Mouse (Mus musculus): ENCODE measurements around the gene Tjap1. TPM values are rescaled to one million over a fixed set of nuclear protein-coding genes. Genes with fewer than 3 reads are reported as not detected.

Tjap1 gene
- polyA plus RNA-seq (2016; fragmentation: Nextera tagmentation; extraction: Ambion mirVana) = 60.0 and 62.6 TPM in 2 replicates

DNA sequence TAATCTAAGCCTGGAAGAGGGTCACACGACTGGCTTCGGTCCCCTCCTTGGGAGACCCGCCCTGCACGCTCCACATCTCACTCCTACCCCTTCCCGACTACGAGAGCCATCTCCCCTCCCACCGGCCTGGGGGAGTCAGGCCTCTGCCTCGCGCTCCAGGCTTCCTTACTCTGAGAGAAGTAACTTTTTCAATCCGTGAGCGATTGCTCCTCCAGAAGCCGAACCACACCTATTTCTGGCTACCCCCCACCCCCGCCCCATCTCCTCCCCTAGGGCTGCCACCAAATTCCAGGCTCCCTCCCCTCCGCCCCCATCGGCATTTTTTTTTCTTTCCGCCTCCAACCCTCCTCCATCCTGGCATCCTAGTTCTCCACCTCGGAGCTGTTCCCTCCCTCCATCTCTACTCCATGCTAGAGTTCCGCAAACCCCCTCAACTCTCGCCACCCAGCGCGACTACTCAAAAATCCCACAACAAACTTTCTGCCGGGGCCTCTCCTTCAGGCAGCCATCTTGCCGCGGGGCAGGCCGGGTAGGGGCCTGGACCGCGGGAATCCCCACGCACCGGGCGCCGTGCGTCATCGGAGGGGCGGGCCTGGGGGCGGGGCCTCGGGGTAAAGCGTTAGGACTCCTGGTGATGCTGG lies at the start of gene Tjap1:
TSS of gene Tjap1 (minus strand) at position 544 of the 641 bp plus-strand sequence.
- Histone ChIP-seq H3K36me3 (replicated peaks) (peaks cover 33% of the 10 kb centered on the region), H3K9me3 (no peaks in the 10 kb centered on the region), H3K27me3 (ENCODE audit: poor library complexity, severe bottlenecking) (no peaks in the 10 kb centered on the region), H3K4me3 (peak within 1 kb of the TSS; percentile 90), H3K27ac (peak within 1 kb of the TSS; percentile 90), H3K4me1 (peaks cover 43% of the 10 kb centered on the region)
- under 1% methylated on average over 37 of the region's 37 CpGs for WGBS
- peak; percentile 92 for DNase-seq (ENCODE audit: extremely low spot score, low spot score)

DNA sequence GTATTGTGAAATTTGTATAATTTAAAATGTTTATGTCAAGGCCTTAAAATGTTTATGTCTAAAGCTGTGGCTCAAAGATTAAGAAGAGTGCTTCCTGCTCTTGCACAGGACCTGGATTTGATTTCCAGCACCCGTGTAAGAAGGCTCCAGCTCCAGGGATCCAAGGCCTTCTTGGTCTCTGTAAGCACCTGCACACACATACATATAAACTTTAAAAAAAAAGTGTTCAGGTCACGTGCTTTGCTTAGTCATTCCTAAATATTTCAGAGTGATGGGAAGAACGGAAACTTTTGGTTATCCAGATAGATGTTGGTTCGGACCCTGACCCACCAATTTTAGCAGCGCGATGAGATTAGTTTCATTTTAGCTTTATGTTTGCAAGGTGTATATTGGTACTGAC lies 45.9 kb upstream of the Tjap1 start:
- peaks cover 17% of the 10 kb centered on the region for H3K4me1 ChIP-seq
- peak overlapping the region; percentile 92 for H3K27ac ChIP-seq
- H3K9me3 ChIP-seq = 0 out of 2 replicates have a peak, but pooled peaks cover 2% of the 10 kb centered on the region
- DNase-seq (ENCODE audit: extremely low spot score, low spot score) = no peak
- H3K27me3 ChIP-seq (ENCODE audit: poor library complexity, severe bottlenecking) = no peaks in the 10 kb centered on the region
- peak overlapping the region; percentile 83 for H3K4me3 ChIP-seq
- peaks cover 9% of the 10 kb centered on the region for H3K36me3 ChIP-seq (replicated peaks)
- whole genome bisulfite sequencing = 74% methylated on average over 6 of the region's 6 CpGs

DNA sequence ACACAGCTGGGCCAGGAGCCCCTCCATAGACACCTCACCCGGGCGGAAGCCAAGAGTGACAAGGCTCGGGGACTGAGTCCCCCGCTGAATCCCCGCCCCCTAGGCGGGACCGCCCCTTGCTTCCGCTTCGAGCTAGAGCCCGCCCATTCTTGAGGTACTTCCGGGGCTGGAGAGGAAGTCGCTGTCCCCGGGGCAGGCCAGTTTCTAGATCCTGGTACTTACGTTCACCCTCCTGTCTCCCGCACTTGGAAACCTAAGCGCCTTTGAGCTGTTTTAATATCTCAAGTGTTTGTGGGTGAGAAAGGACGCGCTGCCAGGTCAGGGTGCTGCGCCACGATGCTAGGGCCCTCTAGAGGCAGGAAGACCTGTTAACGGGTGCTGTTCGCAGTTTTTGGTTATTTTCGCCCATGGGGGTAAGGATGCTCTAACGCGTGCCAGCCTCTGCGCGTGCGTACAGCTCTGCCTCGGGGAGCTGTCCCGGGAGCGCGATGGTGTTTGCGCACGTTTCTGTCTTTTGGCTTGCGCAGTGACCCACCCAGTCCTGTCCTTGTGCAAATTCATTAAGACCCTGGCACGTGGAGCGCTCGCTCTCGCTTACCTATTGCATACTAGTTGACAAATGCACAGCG lies 45.2 kb upstream of the Tjap1 start, which contains the start of gene Abcc10:
TSS of gene Abcc10 (minus strand) at position 447 of the 629 bp plus-strand sequence.
- Histone ChIP-seq H3K27ac (peak within 1 kb of the TSS; percentile 92), H3K4me1 (peaks cover 17% of the 10 kb centered on the region), H3K27me3 (ENCODE audit: poor library complexity, severe bottlenecking) (no peaks in the 10 kb centered on the region), H3K9me3 (no peaks in the 10 kb centered on the region), H3K4me3 (peak within 1 kb of the TSS; percentile 83), H3K36me3 (replicated peaks) (peaks cover 16% of the 10 kb centered on the region)
- DNase-seq (ENCODE audit: extremely low spot score, low spot score) = peak; percentile 95
- under 1% methylated on average over 40 of the region's 40 CpGs for WGBS

DNA sequence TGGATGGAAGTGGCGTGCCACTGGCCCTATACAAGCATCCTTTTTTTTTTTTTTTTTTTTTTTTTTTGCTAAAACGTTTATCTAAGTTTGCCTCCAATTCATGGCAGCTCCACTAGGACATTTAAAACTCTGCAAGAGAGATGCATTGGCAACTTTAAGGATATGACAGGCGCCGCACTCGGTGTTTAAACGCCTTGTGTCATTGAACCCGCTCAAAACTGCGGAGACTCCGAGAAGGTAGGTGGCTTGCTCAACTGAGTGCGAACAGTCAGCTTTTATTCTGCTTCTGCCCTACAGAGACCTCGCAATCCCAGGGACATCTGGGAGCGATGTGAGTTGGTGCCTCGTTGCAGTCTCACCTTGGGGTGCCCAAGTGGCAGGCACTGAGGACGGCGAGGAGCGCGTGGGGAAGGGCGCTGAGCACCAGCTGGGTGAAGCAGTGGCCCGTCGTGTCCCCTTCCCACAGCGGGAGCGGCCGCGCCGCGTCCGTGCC lies 44.6 kb upstream of the Tjap1 start:
- peak overlapping the region; percentile 92 for H3K27ac ChIP-seq
- peaks cover 20% of the 10 kb centered on the region for H3K36me3 ChIP-seq (replicated peaks)
- 5% methylated on average over 27 of the region's 27 CpGs for WGBS
- DNase-seq (ENCODE audit: extremely low spot score, low spot score) = no peak
- H3K4me3 ChIP-seq = peak overlapping the region; percentile 83
- H3K4me1 ChIP-seq = peaks cover 17% of the 10 kb centered on the region
- no peaks in the 10 kb centered on the region for H3K9me3 ChIP-seq
- H3K27me3 ChIP-seq (ENCODE audit: poor library complexity, severe bottlenecking) = no peaks in the 10 kb centered on the region

DNA sequence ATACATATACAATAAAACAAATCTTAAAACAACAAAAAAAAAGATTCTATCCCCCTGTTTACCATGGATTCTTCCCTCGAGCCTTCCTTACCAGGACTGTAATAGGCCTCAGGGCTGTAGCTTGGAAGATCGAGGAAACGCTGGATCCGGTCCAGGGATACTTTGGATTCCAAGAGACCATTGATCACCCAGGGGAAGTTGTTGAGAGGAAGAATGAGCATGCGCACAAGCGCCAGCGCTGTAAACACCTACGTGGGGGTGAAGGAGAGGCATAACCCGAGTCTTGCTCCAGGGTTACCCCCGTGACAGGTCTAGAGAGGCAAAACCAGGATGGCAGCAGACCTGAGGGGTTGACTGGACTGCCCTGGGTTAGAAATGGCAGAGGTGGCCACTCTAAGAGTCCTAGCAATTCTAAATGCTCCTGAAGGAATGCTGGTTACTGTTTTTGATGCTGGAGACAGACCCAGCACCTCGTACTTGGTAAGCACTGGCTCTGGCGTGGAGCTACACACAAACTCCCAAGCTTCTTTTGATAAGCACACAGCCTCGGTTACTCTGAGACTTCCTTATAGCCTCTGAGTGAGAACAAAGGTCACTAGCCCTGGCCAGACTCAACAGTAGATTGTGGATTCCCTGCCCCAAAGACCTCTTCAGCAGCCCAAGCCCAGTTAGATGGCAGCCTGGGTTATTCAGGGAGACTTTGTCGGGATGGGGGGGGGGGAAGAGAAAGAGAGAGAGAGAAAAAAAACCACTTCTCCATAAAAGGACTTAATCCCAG lies 39.4 kb upstream of the Tjap1 start:
- no peak for DNase-seq (ENCODE audit: extremely low spot score, low spot score)
- WGBS = 92% methylated on average over 14 of the region's 14 CpGs
- H3K36me3 ChIP-seq (replicated peaks) = peaks cover 39% of the 10 kb centered on the region
- no peak overlapping the region for H3K27ac ChIP-seq
- no peak overlapping the region for H3K4me3 ChIP-seq
- H3K27me3 ChIP-seq (ENCODE audit: poor library complexity, severe bottlenecking) = no peaks in the 10 kb centered on the region
- no peaks in the 10 kb centered on the region for H3K9me3 ChIP-seq
- peaks cover 8% of the 10 kb centered on the region for H3K4me1 ChIP-seq

DNA sequence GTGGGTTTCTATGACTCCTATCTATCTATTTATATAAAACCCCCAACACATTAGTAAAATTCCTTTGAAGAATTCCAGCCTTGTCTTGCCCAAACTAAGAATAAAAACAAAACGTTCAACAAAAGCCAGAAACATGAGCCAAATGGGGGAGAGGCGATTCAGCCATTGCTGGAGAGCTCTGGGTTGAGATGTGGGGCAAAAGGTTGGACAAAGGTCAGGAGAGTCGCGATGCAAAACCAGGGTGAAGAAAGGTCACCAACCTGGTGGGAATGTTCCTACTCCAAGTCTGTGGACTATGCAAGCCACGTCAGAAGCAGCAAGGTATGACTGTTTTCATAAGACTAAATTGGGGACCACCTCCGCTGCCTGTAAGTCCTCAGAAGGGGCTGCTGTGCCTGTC lies 37.7 kb upstream of the Tjap1 start:
- H3K9me3 ChIP-seq = no peaks in the 10 kb centered on the region
- DNase-seq (ENCODE audit: extremely low spot score, low spot score) = no peak
- H3K4me1 ChIP-seq = no peaks in the 10 kb centered on the region
- H3K27me3 ChIP-seq (ENCODE audit: poor library complexity, severe bottlenecking) = no peaks in the 10 kb centered on the region
- peaks cover 39% of the 10 kb centered on the region for H3K36me3 ChIP-seq (replicated peaks)
- no peak overlapping the region for H3K27ac ChIP-seq
- no peak overlapping the region for H3K4me3 ChIP-seq
- WGBS = 83% methylated on average over 6 of the region's 6 CpGs

DNA sequence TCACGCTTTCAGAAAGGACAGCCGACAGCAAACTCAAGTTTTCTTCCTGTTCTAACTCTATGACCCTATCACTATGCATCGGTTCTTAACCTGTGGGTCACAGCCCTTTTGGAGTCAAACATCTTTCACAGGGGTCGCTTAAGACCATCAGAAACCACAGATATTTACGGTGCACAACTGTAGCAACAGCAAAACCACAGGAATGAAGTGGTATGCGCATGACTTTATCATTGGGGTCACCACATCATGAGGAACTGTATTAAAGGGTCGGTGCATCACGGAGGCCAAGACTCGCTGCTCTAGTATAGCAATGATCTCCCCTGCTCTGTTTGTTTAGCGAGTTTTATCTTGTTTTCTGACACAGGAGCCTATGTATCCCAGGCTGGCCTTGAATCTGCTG lies 33.0 kb upstream of the Tjap1 start:
- H3K27ac ChIP-seq = no peak overlapping the region
- DNase-seq (ENCODE audit: extremely low spot score, low spot score) = no peak
- H3K4me1 ChIP-seq = no peaks in the 10 kb centered on the region
- H3K27me3 ChIP-seq (ENCODE audit: poor library complexity, severe bottlenecking) = no peaks in the 10 kb centered on the region
- no peaks in the 10 kb centered on the region for H3K9me3 ChIP-seq
- WGBS = 90% methylated on average over 10 of the region's 10 CpGs
- peaks cover 4% of the 10 kb centered on the region for H3K36me3 ChIP-seq (replicated peaks)
- no peak overlapping the region for H3K4me3 ChIP-seq

DNA sequence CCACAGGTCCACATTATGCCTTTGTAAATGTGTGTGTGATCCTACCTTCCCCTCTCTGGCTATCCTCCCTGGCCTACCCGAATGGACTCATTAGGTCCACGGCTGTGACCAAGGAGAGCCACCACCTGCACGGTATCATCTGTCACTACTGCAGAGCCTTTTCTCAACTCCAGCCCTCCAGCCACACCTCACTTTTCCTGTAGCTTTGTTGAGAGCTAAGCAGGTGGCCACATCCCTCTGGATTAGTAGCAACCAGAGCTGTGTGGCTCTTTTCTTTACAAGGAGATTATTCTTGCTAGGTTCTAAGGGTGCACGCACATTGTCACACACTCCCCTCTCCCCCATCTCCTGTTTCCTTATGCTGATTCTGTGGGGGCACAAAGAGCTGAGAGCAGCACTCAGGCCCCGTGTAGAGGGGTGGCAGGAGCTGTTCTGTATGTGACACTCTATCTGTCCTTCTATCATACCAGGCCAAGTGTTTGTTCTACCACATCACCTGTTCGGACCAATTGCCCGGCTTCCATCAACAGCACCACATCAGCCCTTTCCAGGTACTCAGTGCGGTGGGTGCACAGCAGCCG lies 30.4 kb upstream of the Tjap1 start:
- H3K9me3 ChIP-seq = no peaks in the 10 kb centered on the region
- no peaks in the 10 kb centered on the region for H3K4me1 ChIP-seq
- no peak overlapping the region for H3K27ac ChIP-seq
- no peak for DNase-seq (ENCODE audit: extremely low spot score, low spot score)
- 90% methylated on average over 9 of the region's 9 CpGs for WGBS
- no peak overlapping the region for H3K4me3 ChIP-seq
- no peaks in the 10 kb centered on the region for H3K36me3 ChIP-seq (replicated peaks)
- no peaks in the 10 kb centered on the region for H3K27me3 ChIP-seq (ENCODE audit: poor library complexity, severe bottlenecking)

DNA sequence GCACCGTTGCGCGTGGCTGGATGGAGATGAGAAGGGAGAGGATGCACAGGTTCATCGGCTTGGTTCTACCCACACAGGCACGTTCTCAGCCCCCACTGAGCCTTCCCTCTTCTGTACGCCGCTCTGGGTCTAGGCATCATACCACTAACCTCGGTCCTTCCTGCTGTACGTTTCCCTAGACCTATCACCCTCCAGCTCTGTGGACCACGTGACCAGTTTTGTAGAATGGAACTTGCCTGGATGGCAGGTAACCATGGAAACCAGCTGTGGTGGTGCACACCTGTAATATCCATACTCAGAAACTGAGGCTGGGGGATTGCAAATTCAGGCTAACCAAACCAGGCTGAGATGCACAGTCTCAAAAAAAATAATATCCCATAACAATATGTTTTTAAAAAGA lies 27.7 kb upstream of the Tjap1 start:
- H3K27me3 ChIP-seq (ENCODE audit: poor library complexity, severe bottlenecking) = no peaks in the 10 kb centered on the region
- no peaks in the 10 kb centered on the region for H3K4me1 ChIP-seq
- H3K36me3 ChIP-seq (replicated peaks) = no peaks in the 10 kb centered on the region
- no peaks in the 10 kb centered on the region for H3K9me3 ChIP-seq
- H3K4me3 ChIP-seq = no peak overlapping the region
- no peak for DNase-seq (ENCODE audit: extremely low spot score, low spot score)
- WGBS = 90% methylated on average over 10 of the region's 10 CpGs
- H3K27ac ChIP-seq = no peak overlapping the region

DNA sequence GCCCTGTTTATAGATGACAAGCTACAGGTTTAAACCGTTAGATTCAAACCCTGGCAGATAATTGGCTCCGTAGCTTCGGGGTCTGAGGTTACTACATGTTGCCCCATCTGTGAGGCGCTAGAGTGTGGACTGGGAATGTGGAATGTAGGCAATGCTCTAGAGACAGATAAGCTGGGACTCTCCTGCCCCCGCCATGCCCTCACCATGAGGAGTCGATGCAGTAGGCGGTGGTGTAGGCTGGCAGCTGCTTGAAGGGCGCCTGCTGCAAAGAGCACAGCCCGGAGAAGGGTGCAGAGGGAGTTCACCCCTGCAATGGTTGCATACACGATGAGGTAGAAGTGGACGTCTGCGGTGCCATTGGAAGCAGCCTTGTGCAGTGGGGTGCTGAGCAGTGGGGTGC lies 27.0 kb upstream of the Tjap1 start:
- no peak overlapping the region for H3K27ac ChIP-seq
- no peak overlapping the region for H3K4me3 ChIP-seq
- DNase-seq (ENCODE audit: extremely low spot score, low spot score) = no peak
- no peaks in the 10 kb centered on the region for H3K36me3 ChIP-seq (replicated peaks)
- H3K9me3 ChIP-seq = no peaks in the 10 kb centered on the region
- no peaks in the 10 kb centered on the region for H3K4me1 ChIP-seq
- 86% methylated on average over 12 of the region's 12 CpGs for WGBS
- H3K27me3 ChIP-seq (ENCODE audit: poor library complexity, severe bottlenecking) = no peaks in the 10 kb centered on the region

DNA sequence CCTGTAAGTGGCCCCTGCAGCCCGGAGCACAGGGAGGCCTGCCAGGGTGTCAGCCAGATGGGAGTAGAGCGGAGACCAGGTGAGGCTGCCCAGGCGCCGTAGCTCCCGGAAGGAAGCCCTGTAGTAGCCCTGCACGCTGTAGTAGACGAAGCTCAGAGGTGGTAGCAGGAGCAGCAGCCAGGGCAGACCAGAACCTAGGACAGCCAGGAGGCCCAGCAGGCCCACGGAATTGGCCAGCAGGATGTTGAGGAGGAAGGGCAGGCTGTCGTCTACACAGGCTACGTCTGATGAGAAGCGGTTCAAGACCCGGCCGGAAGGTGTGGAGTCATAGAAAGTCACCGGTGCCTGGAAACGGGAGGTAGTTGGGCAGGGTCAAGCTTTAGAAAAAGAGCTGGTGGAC lies 24.1 kb upstream of the Tjap1 start:
- H3K27ac ChIP-seq = no peak overlapping the region
- DNase-seq (ENCODE audit: extremely low spot score, low spot score) = no peak
- H3K27me3 ChIP-seq (ENCODE audit: poor library complexity, severe bottlenecking) = no peaks in the 10 kb centered on the region; the same call in 1 of the 2 replicates
- no peak overlapping the region for H3K4me3 ChIP-seq
- no peaks in the 10 kb centered on the region for H3K9me3 ChIP-seq
- H3K36me3 ChIP-seq (replicated peaks) = peaks cover 4% of the 10 kb centered on the region; the same call in 1 of the 2 replicates
- WGBS = 94% methylated on average over 15 of the region's 15 CpGs
- H3K4me1 ChIP-seq = peaks cover 3% of the 10 kb centered on the region; the same call in 1 of the 2 replicates

DNA sequence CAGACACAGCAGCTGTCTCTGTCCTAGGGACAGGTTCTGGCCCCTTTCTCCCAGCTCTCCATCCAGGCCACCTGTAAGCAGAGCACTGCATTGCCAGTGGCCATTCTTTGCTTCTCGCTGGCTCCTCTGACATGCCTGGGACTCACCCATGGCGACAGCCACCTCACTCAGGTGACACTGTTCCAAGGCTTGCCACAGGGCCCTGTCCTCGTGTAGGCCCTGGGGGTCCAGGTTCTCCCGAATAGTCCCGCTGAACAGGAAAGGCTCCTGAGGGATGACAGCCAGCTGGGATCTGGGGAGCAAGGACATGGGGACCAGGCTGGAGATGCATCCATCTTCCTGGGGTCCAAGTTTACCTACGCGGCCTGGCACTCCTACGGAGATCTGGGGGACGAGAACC lies 21.4 kb upstream of the Tjap1 start:
- DNase-seq (ENCODE audit: extremely low spot score, low spot score) = no peak
- Histone ChIP-seq H3K4me1 (peaks cover 6% of the 10 kb centered on the region), H3K9me3 (no peaks in the 10 kb centered on the region), H3K27ac (no peak overlapping the region), H3K4me3 (no peak overlapping the region), H3K36me3 (replicated peaks) (peaks cover 4% of the 10 kb centered on the region; the same call in 1 of the 2 replicates), H3K27me3 (ENCODE audit: poor library complexity, severe bottlenecking) (peaks cover 18% of the 10 kb centered on the region)
- WGBS = 93% methylated on average over 9 of the region's 9 CpGs
